ENCODE assay signal across 12 mouse cellular contexts in the genomic region with DNA sequence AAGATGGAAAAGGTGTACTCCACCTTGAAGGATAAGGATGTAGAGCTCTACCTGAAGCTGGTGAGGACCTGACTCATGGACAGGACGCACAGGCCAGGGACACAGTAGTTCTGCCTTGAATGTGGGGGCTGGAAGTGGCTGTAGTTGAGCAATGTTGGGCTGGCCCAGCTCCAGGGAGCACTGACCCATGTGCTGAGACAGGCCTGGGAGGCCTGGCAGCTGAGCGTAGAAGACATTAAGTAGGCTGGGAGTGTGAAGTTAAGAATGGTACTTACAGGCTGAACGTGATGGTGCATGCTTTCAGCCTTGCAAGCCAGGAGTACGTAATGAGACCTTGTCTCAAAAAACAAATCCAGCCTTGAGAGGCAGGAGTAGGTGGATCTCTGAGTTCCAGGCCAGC. TPM values are rescaled to one million over a fixed set of nuclear protein-coding genes. Genes with fewer than 3 reads are reported as not detected.
DNase-seq lines count a peak whose midpoint lies in the region; TF ChIP-seq lines count a peak whose summit lies in the region.
"Had no signal": no experiment of that assay in that cellular context is flagged by ENCODE, and none has a peak within 500 bp of the region (broad histone marks: within the 10 kb centered on the region; RNA-seq: fewer than 3 reads in every experiment).

No protein-coding gene starts in this region.

- no peak overlapping the region for H3K27ac ChIP-seq in gastrocnemius, adult 2 months
- H3K27ac ChIP-seq: embryonic facial prominence, embryonic 15.5 days; hindbrain, embryonic 13.5 days had no signal

- DNase-seq in gastrocnemius, adult 2 months = peak; percentile 72
- no peak for DNase-seq in gastrocnemius, postnatal 10 days
- peak; percentile 67 for DNase-seq in ovary, postnatal 36 days (ENCODE audit: low spot score)
- no peak for DNase-seq in ovary, postnatal 14 days (ENCODE audit: low spot score)
- DNase-seq in kidney, adult 9 months = peak; percentile 91
- DNase-seq in lung, postnatal 25 days (ENCODE audit: low spot score) = peak; percentile 78
- no peak for DNase-seq in layer of hippocampus, adult 8-10 months (ENCODE audit: low spot score in 2 of 2)
- no peak for DNase-seq in MN1 (ENCODE audit: low spot score)
- DNase-seq: cerebellum, adult 9-11 months; right cerebral cortex, postnatal 14 days had no signal

- no peak overlapping the region for H3K4me3 ChIP-seq in gastrocnemius, adult 2 months
- H3K4me3 ChIP-seq: embryonic facial prominence, embryonic 15.5 days; hindbrain, embryonic 13.5 days had no signal

- intact Hi-C loops in gastrocnemius, adult 2 months (cut with DNase I) = no loop called here

- TF ChIP-seq CTCF in gastrocnemius, adult 2 months (IDR thresholded peaks at IDR 0.05) = no peak

RNA-seq across cellular contexts. Expression of a gene that starts 13.9 kb away (rescaled TPM):
- total RNA-seq in gastrocnemius, adult 2 months (2021) = 10 to 100 TPM; 12.9 to 17.5 TPM
- total RNA-seq in gastrocnemius, postnatal 10 days (2021) = 10 to 100 TPM; 14.0 to 18.0 TPM
- total RNA-seq in layer of hippocampus, adult 8-10 months (2022) = 10 to 100 TPM; 49.6 to 61.9 (median 58.5) TPM

RNA-seq across cellular contexts. Expression of a gene that starts 23.1 kb away (rescaled TPM):
- total RNA-seq in gastrocnemius, adult 2 months (2021) = 10 to 100 TPM; 23.1 to 25.2 TPM
- 10 to 100 TPM; 18.9 to 21.7 TPM for total RNA-seq in gastrocnemius, postnatal 10 days (2021)
- 100 to 1,000 TPM; 173 to 203 (median 195) TPM for total RNA-seq in layer of hippocampus, adult 8-10 months (2022)

RNA-seq across cellular contexts. Expression of a gene that starts 23.8 kb away (rescaled TPM):
- 10 to 100 TPM; 50.8 to 67.6 TPM for total RNA-seq in gastrocnemius, adult 2 months (2021)
- total RNA-seq in gastrocnemius, postnatal 10 days (2021) = 10 to 100 TPM; 31.1 to 36.6 TPM
- total RNA-seq in layer of hippocampus, adult 8-10 months (2022) = 10 to 100 TPM; 18.7 to 28.3 (median 21.4) TPM

RNA-seq across cellular contexts. Expression of a gene that starts 30.8 kb away (rescaled TPM):
- 1 to 10 TPM; 4.2 to 4.5 TPM for total RNA-seq in gastrocnemius, adult 2 months (2021)
- 1 to 10 TPM; 7.4 to 7.6 TPM for total RNA-seq in gastrocnemius, postnatal 10 days (2021)
- total RNA-seq in layer of hippocampus, adult 8-10 months (2022) = 10 to 100 TPM; 32.9 to 40.2 (median 35.2) TPM

RNA-seq across cellular contexts. Expression of a gene that starts 54.0 kb away (rescaled TPM):
- total RNA-seq in gastrocnemius, adult 2 months (2021) = 1 to 10 TPM; 2.0 to 3.5 TPM
- total RNA-seq in gastrocnemius, postnatal 10 days (2021) = 1 to 10 TPM; 3.4 to 4.2 TPM
- 10 to 100 TPM in 2 of 4 experiments, 1 to 10 TPM in 2; 7.3 to 14.0 (median 10.4) TPM for total RNA-seq in layer of hippocampus, adult 8-10 months (2022)

Comparison
In these comparisons a context has a peak if more than half of its experiments do, and no peak if none do; other contexts are left out.
1. DNase-seq: peak in gastrocnemius, adult 2 months (single experiment), ovary, postnatal 36 days (single experiment), kidney, adult 9 months (single experiment) and lung, postnatal 25 days (single experiment); none in gastrocnemius, postnatal 10 days (single experiment), ovary, postnatal 14 days (single experiment), layer of hippocampus, adult 8-10 months (0 of 2) and MN1 (single experiment).
2. RNA of a gene that starts 23.1 kb away (total RNA-seq): 173 to 203 TPM in layer of hippocampus, adult 8-10 months; 23.1 to 25.2 TPM in gastrocnemius, adult 2 months and 18.9 to 21.7 TPM in gastrocnemius, postnatal 10 days; every median in the first group is over 4 times any median in the second.